Mouse (Mus musculus): ENCODE data around the gene Hoxc5. TPM values are rescaled to one million over a fixed set of nuclear protein-coding genes. Genes with fewer than 3 reads are reported as not detected.

Gene Hoxc5
- total and polyA plus RNA-seq, 2 experiments from 2014 or later, result 5.4 to 6.4 TPM

DNA sequence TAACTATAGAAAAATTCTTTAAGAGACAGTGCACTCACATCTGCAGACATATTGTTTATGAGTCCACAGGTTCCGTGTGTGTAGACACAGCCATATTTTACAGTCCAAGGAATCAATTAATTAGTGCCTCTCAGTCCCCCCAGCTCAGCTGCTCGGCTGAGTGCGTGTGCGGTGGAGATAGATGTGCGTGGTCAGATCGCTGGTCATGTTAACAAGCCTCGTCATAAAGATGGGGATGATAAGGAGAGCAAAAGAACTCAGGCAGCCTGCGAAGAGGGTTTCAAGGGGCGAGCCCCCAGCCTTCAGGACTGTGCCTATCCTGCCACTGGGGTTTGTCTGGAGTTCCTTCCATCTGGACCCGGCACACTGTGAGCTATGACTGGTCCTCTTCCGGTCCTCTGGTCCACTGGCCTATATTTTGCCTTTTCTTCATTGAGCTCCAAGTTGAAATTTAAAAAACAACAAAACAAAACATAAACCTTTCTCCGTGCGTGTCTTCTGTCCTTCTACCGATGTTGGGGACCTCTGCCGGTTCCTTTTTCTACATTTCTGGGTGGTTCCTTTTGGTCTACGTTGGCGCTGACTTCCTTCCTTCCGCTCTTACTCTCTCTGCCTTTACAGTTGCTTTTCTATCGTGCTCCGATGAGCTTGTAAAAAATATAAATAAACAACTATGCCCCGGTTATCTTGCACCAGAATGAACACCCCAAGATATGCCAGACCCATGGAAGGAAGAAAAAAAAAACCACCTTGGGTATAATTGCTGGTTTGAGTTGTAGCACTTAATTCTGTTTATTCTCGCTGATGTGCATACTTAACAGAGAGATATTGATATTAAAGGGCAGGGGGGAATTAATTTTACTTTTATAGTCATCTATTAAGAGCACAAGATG, 21.8 kb upstream of the Hoxc5 start:
- no peaks in the 10 kb centered on the region for H3K4me1 ChIP-seq (ENCODE audit: insufficient read depth, low read length)
- no peak for DNase-seq (ENCODE audit: low spot score)
- ATAC-seq, result no peak
- no peaks in the 10 kb centered on the region for H3K36me3 ChIP-seq (ENCODE audit: insufficient read depth, low read length)
- no peak overlapping the region for H3K4me3 ChIP-seq (ENCODE audit: low read length)
- no peak overlapping the region for H3K9ac ChIP-seq (replicated peaks; ENCODE audit: low read length)
- no peak for TF ChIP-seq CTCF (IDR thresholded peaks at IDR 0.05; ENCODE audit: low read depth)
- no peak overlapping the region for H3K4me2 ChIP-seq (ENCODE audit: low read depth, low read length)
- peaks cover 94% of the 10 kb centered on the region for H3K27me3 ChIP-seq (ENCODE audit: insufficient read depth, low read length)
- no peak overlapping the region for H3K27ac ChIP-seq
- H3K9me3 ChIP-seq (ENCODE audit: low read length), result no peaks in the 10 kb centered on the region
- 8% methylated on average over 22 of the region's 22 CpGs for whole genome bisulfite sequencing

GRCm38 (mm10) chr15:102947276-102947675, 20.0 kb upstream of the Hoxc5 start:
- no peak overlapping the region for H3K4me2 ChIP-seq (ENCODE audit: low read depth, low read length)
- H3K4me1 ChIP-seq (ENCODE audit: insufficient read depth, low read length), result no peaks in the 10 kb centered on the region
- no peaks in the 10 kb centered on the region for H3K9me3 ChIP-seq (ENCODE audit: low read length)
- ATAC-seq (no peak), DNase-seq (ENCODE audit: low spot score) (no peak)
- H3K36me3 ChIP-seq (ENCODE audit: insufficient read depth, low read length), result no peaks in the 10 kb centered on the region
- peaks cover 92% of the 10 kb centered on the region for H3K27me3 ChIP-seq (ENCODE audit: insufficient read depth, low read length)
- no peak overlapping the region for H3K4me3 ChIP-seq (ENCODE audit: low read length)
- 2% methylated on average over 9 of the region's 9 CpGs for WGBS
- no peak overlapping the region for H3K9ac ChIP-seq (replicated peaks; ENCODE audit: low read length)
- TF ChIP-seq CTCF (IDR thresholded peaks at IDR 0.05; ENCODE audit: low read depth), result no peak
- H3K27ac ChIP-seq, result no peak overlapping the region

DNA sequence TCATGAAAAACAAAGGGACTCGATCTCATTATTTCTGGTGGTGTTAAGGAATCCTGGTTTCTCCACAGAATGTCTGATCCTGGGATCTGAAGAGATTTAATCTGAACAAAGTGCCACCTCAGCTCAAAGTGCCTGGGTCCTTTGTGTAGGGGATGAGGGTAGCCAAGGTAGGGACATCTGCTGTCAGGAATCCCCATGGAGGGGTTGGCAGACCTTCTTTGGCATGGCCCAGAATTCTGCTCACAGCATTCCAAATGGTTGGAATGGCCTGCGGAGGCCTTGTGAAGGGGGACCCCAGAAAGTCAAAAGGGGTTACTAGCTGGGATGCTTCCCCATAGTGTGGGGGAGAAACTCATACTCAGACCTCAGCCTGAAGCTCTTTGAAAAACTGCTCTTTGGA, 18.4 kb upstream of the Hoxc5 start:
- H3K9me3 ChIP-seq (ENCODE audit: low read length), result no peaks in the 10 kb centered on the region
- no peak overlapping the region for H3K4me3 ChIP-seq (ENCODE audit: low read length)
- H3K4me1 ChIP-seq (ENCODE audit: insufficient read depth, low read length), result no peaks in the 10 kb centered on the region
- H3K36me3 ChIP-seq (ENCODE audit: insufficient read depth, low read length), result no peaks in the 10 kb centered on the region
- WGBS, result 5% methylated on average over 2 of the region's 2 CpGs
- no peak overlapping the region for H3K4me2 ChIP-seq (ENCODE audit: low read depth, low read length)
- DNase-seq (ENCODE audit: low spot score), result no peak
- H3K27me3 ChIP-seq (ENCODE audit: insufficient read depth, low read length), result peaks cover 95% of the 10 kb centered on the region
- ATAC-seq, result no peak
- no peak overlapping the region for H3K9ac ChIP-seq (replicated peaks; ENCODE audit: low read length)
- H3K27ac ChIP-seq, result no peak overlapping the region
- TF ChIP-seq CTCF (IDR thresholded peaks at IDR 0.05; ENCODE audit: low read depth), result no peak

DNA sequence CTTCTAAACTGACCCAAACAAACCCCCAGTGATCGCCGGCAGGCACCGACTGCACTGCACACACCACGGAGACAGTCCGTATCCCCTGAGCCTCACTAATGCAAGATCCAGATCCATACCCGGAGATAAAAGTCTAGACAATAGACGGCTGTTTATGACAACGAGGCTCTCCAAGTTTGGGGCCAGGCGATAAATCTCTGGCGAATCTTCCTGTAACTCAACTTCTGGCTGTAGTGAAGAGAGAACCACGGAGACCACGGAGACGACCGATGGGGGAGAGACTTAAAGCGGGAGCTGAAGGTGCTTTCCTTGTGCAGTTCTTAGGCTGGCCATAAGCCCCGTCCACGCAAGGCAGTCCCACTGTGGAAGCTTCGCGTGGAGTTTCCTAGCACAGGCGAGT, 17.5 kb upstream of the Hoxc5 start:
- Histone ChIP-seq H3K9me3 (ENCODE audit: low read length) (no peaks in the 10 kb centered on the region), H3K27me3 (ENCODE audit: insufficient read depth, low read length) (peaks cover 95% of the 10 kb centered on the region), H3K36me3 (ENCODE audit: insufficient read depth, low read length) (no peaks in the 10 kb centered on the region), H3K27ac (no peak overlapping the region), H3K4me1 (ENCODE audit: insufficient read depth, low read length) (no peaks in the 10 kb centered on the region), H3K4me2 (ENCODE audit: low read depth, low read length) (no peak overlapping the region), H3K4me3 (ENCODE audit: low read length) (no peak overlapping the region), H3K9ac (replicated peaks; ENCODE audit: low read length) (no peak overlapping the region)
- ATAC-seq, result no peak
- 2% methylated on average over 20 of the region's 20 CpGs for WGBS
- TF ChIP-seq CTCF (IDR thresholded peaks at IDR 0.05; ENCODE audit: low read depth), result no peak
- DNase-seq (ENCODE audit: low spot score), result no peak

DNA sequence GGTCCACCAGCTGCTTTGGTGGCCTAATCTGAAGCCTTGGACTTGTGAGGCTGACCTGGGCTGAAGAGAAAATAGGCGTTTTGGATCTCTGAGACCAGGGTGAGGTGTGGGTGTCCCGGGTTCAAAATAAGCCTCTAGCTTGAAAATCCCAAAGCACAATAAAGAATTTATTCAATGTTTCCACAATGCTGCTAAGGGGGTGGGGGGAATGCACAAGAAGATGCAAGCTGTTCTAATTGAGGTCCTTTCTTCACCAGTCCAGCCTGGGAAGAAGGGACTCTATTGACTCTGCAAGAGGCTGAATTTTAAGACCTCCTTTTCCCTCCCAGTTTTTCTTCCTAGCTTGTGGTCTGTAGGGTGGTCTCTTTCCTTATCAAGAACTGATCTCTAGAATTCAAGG, 16.4 kb upstream of the Hoxc5 start:
- Histone ChIP-seq H3K27ac (no peak overlapping the region), H3K4me1 (ENCODE audit: insufficient read depth, low read length) (no peaks in the 10 kb centered on the region), H3K9me3 (ENCODE audit: low read length) (no peaks in the 10 kb centered on the region), H3K9ac (replicated peaks; ENCODE audit: low read length) (no peak overlapping the region), H3K27me3 (ENCODE audit: insufficient read depth, low read length) (peaks cover 97% of the 10 kb centered on the region), H3K4me3 (ENCODE audit: low read length) (no peak overlapping the region), H3K4me2 (ENCODE audit: low read depth, low read length) (no peak overlapping the region), H3K36me3 (ENCODE audit: insufficient read depth, low read length) (no peaks in the 10 kb centered on the region)
- ATAC-seq (no peak), DNase-seq (ENCODE audit: low spot score) (no peak)
- TF ChIP-seq CTCF (IDR thresholded peaks at IDR 0.05; ENCODE audit: low read depth), result no peak
- WGBS, result 9% methylated on average over 2 of the region's 2 CpGs

- DNase-seq (ENCODE audit: low spot score) (no peak), ATAC-seq (no peak)
- WGBS, result 1% methylated on average over 6 of the region's 6 CpGs
- H3K36me3 ChIP-seq (ENCODE audit: insufficient read depth, low read length), result no peaks in the 10 kb centered on the region
- peaks cover 97% of the 10 kb centered on the region for H3K27me3 ChIP-seq (ENCODE audit: insufficient read depth, low read length)
- H3K9me3 ChIP-seq (ENCODE audit: low read length), result no peaks in the 10 kb centered on the region
- H3K4me1 ChIP-seq (ENCODE audit: insufficient read depth, low read length), result no peaks in the 10 kb centered on the region
- H3K9ac ChIP-seq (replicated peaks; ENCODE audit: low read length), result no peak overlapping the region
- no peak overlapping the region for H3K4me2 ChIP-seq (ENCODE audit: low read depth, low read length)
- H3K27ac ChIP-seq, result no peak overlapping the region
- no peak for TF ChIP-seq CTCF (IDR thresholded peaks at IDR 0.05; ENCODE audit: low read depth)
- H3K4me3 ChIP-seq (ENCODE audit: low read length), result no peak overlapping the region
Measured at GRCm38 (mm10) chr15:102953561-102953960, 13.7 kb upstream of the Hoxc5 start.

Measured in hindbrain, postnatal 0 days (tissue).